Mouse (Mus musculus): ENCODE data around the gene Snrpf. TPM values are rescaled to one million over a fixed set of nuclear protein-coding genes. Genes with fewer than 3 reads are reported as not detected.
"Not testable (repeated sequence)": the region's sequence is repeated elsewhere in the genome, so short reads cannot be mapped to it uniquely, and the experiment has no call there.

The Snrpf gene
- polyA plus RNA-seq, 1 experiment from 2014 or later = 77.4 TPM

GRCm38 (mm10) chr10:93557971-93558370, 31.5 kb downstream of the Snrpf start:
- not testable (repeated sequence) for H3K9ac ChIP-seq (ENCODE audit: low read length); H3K36me3 ChIP-seq (ENCODE audit: control insufficient read depth, insufficient read depth, low read length); H3K9me3 ChIP-seq (ENCODE audit: control insufficient read depth, low read length); H3K27ac ChIP-seq (replicated peaks in 1 of 2; ENCODE audit: control insufficient read depth in 1 of 2, insufficient read depth in 1 of 2, low read depth in 2 of 2, low read length in 2 of 2); H3K4me3 ChIP-seq (ENCODE audit: control insufficient read depth in 1 of 2, insufficient read depth in 1 of 2, low read depth in 1 of 2, low read length in 2 of 2); H3K4me1 ChIP-seq (ENCODE audit: control insufficient read depth in 2 of 2, insufficient read depth in 2 of 2, low read length in 2 of 2); ATAC-seq (ENCODE audit: insufficient number of reproducible peaks, insufficient read depth, low FRiP score, low read depth); H3K27me3 ChIP-seq (ENCODE audit: control insufficient read depth, insufficient read depth, low read length); H3K4me2 ChIP-seq (ENCODE audit: low read length)
- WGBS = 73% methylated on average over 2 of the region's 2 CpGs

- Histone ChIP-seq H3K27ac (replicated peaks in 1 of 2; ENCODE audit: control insufficient read depth in 1 of 2, insufficient read depth in 1 of 2, low read depth in 2 of 2, low read length in 2 of 2) (no peak overlapping the region), H3K36me3 (ENCODE audit: control insufficient read depth, insufficient read depth, low read length) (no peaks in the 10 kb centered on the region), H3K4me2 (ENCODE audit: low read length) (no peak overlapping the region), H3K9me3 (ENCODE audit: control insufficient read depth, low read length) (no peaks in the 10 kb centered on the region), H3K4me3 (ENCODE audit: control insufficient read depth in 1 of 2, insufficient read depth in 1 of 2, low read depth in 1 of 2, low read length in 2 of 2) (no peak overlapping the region), H3K27me3 (ENCODE audit: control insufficient read depth, insufficient read depth, low read length) (no peaks in the 10 kb centered on the region), H3K4me1 (ENCODE audit: control insufficient read depth in 2 of 2, insufficient read depth in 2 of 2, low read length in 2 of 2) (no peaks in the 10 kb centered on the region), H3K9ac (ENCODE audit: low read length) (no peak overlapping the region)
- 76% methylated on average over 8 of the region's 8 CpGs for WGBS
- no peak for ATAC-seq (ENCODE audit: insufficient number of reproducible peaks, insufficient read depth, low FRiP score, low read depth)
These were observed 36.9 kb downstream of the Snrpf start for GRCm38 (mm10) chr10:93552596-93552995.

- Histone ChIP-seq H3K27ac (replicated peaks in 1 of 2; ENCODE audit: control insufficient read depth in 1 of 2, insufficient read depth in 1 of 2, low read depth in 2 of 2, low read length in 2 of 2) (no peak overlapping the region), H3K27me3 (ENCODE audit: control insufficient read depth, insufficient read depth, low read length) (no peaks in the 10 kb centered on the region), H3K4me1 (ENCODE audit: control insufficient read depth in 2 of 2, insufficient read depth in 2 of 2, low read length in 2 of 2) (0 out of 4 replicates have a peak, but pooled peaks cover 0 to 2% of the 10 kb centered on the region in 2 experiments), H3K4me3 (ENCODE audit: control insufficient read depth in 1 of 2, insufficient read depth in 1 of 2, low read depth in 1 of 2, low read length in 2 of 2) (no peak overlapping the region), H3K9me3 (ENCODE audit: control insufficient read depth, low read length) (no peaks in the 10 kb centered on the region), H3K9ac (ENCODE audit: low read length) (no peak overlapping the region), H3K36me3 (ENCODE audit: control insufficient read depth, insufficient read depth, low read length) (no peaks in the 10 kb centered on the region), H3K4me2 (ENCODE audit: low read length) (no peak overlapping the region)
- ATAC-seq (ENCODE audit: insufficient number of reproducible peaks, insufficient read depth, low FRiP score, low read depth) = no peak
- WGBS = 77% methylated on average over 10 of the region's 10 CpGs
These were observed 39.7 kb downstream of the Snrpf start for GRCm38 (mm10) chr10:93549821-93550220.

GRCm38 (mm10) chr10:93548991-93549390, 40.5 kb downstream of the Snrpf start:
- Histone ChIP-seq H3K4me1 (ENCODE audit: control insufficient read depth in 2 of 2, insufficient read depth in 2 of 2, low read length in 2 of 2) (0 out of 4 replicates have a peak, but pooled peaks cover 0 to 2% of the 10 kb centered on the region in 2 experiments), H3K36me3 (ENCODE audit: control insufficient read depth, insufficient read depth, low read length) (no peaks in the 10 kb centered on the region), H3K9ac (ENCODE audit: low read length) (no peak overlapping the region), H3K4me3 (ENCODE audit: control insufficient read depth in 1 of 2, insufficient read depth in 1 of 2, low read depth in 1 of 2, low read length in 2 of 2) (no peak overlapping the region), H3K27ac (replicated peaks in 1 of 2; ENCODE audit: control insufficient read depth in 1 of 2, insufficient read depth in 1 of 2, low read depth in 2 of 2, low read length in 2 of 2) (no peak overlapping the region), H3K9me3 (ENCODE audit: control insufficient read depth, low read length) (no peaks in the 10 kb centered on the region), H3K4me2 (ENCODE audit: low read length) (no peak overlapping the region), H3K27me3 (ENCODE audit: control insufficient read depth, insufficient read depth, low read length) (no peaks in the 10 kb centered on the region)
- 10% methylated on average over 7 of the region's 7 CpGs for WGBS
- no peak for ATAC-seq (ENCODE audit: insufficient number of reproducible peaks, insufficient read depth, low FRiP score, low read depth)

- Histone ChIP-seq H3K27ac (replicated peaks in 1 of 2; ENCODE audit: control insufficient read depth in 1 of 2, insufficient read depth in 1 of 2, low read depth in 2 of 2, low read length in 2 of 2) (no peak overlapping the region), H3K4me2 (ENCODE audit: low read length) (no peak overlapping the region), H3K27me3 (ENCODE audit: control insufficient read depth, insufficient read depth, low read length) (no peaks in the 10 kb centered on the region), H3K36me3 (ENCODE audit: control insufficient read depth, insufficient read depth, low read length) (no peaks in the 10 kb centered on the region), H3K9me3 (ENCODE audit: control insufficient read depth, low read length) (no peaks in the 10 kb centered on the region), H3K9ac (ENCODE audit: low read length) (no peak overlapping the region), H3K4me1 (ENCODE audit: control insufficient read depth in 2 of 2, insufficient read depth in 2 of 2, low read length in 2 of 2) (0 out of 4 replicates have a peak, but pooled peaks cover 0 to 2% of the 10 kb centered on the region in 2 experiments), H3K4me3 (ENCODE audit: control insufficient read depth in 1 of 2, insufficient read depth in 1 of 2, low read depth in 1 of 2, low read length in 2 of 2) (no peak overlapping the region)
- WGBS = 85% methylated on average over 4 of the region's 4 CpGs
- ATAC-seq (ENCODE audit: insufficient number of reproducible peaks, insufficient read depth, low FRiP score, low read depth) = no peak
These were observed 41.7 kb downstream of the Snrpf start for GRCm38 (mm10) chr10:93547741-93548270.

- no peaks in the 10 kb centered on the region for H3K27me3 ChIP-seq (ENCODE audit: control insufficient read depth, insufficient read depth, low read length)
- 73% methylated on average over 5 of the region's 5 CpGs for WGBS
These were observed 45.3 kb downstream of the Snrpf start for GRCm38 (mm10) chr10:93544172-93544571.

GRCm38 (mm10) chr10:93543176-93543575, 46.3 kb downstream of the Snrpf start:
- Histone ChIP-seq H3K9me3 (ENCODE audit: control insufficient read depth, low read length) (no peaks in the 10 kb centered on the region), H3K4me3 (ENCODE audit: control insufficient read depth in 1 of 2, insufficient read depth in 1 of 2, low read depth in 1 of 2, low read length in 2 of 2) (no peak overlapping the region), H3K27ac (replicated peaks in 1 of 2; ENCODE audit: control insufficient read depth in 1 of 2, insufficient read depth in 1 of 2, low read depth in 2 of 2, low read length in 2 of 2) (no peak overlapping the region), H3K36me3 (ENCODE audit: control insufficient read depth, insufficient read depth, low read length) (no peaks in the 10 kb centered on the region), H3K4me1 (ENCODE audit: control insufficient read depth in 2 of 2, insufficient read depth in 2 of 2, low read length in 2 of 2) (peaks cover 4 to 7% of the 10 kb centered on the region in 2 experiments; a peak in 3 of 4 replicates), H3K4me2 (ENCODE audit: low read length) (no peak overlapping the region), H3K9ac (ENCODE audit: low read length) (no peak overlapping the region), H3K27me3 (ENCODE audit: control insufficient read depth, insufficient read depth, low read length) (0 out of 2 replicates have a peak, but pooled peaks cover 4% of the 10 kb centered on the region)
- no peak for ATAC-seq (ENCODE audit: insufficient number of reproducible peaks, insufficient read depth, low FRiP score, low read depth)
- WGBS = 75% methylated on average over 6 of the region's 6 CpGs

More at GRCm38 (mm10) chr10:93544172-93544571, 45.3 kb downstream of the Snrpf start:
- Histone ChIP-seq H3K36me3 (ENCODE audit: control insufficient read depth, insufficient read depth, low read length) (no peaks in the 10 kb centered on the region), H3K27ac (replicated peaks in 1 of 2; ENCODE audit: control insufficient read depth in 1 of 2, insufficient read depth in 1 of 2, low read depth in 2 of 2, low read length in 2 of 2) (no peak overlapping the region), H3K4me1 (ENCODE audit: control insufficient read depth in 2 of 2, insufficient read depth in 2 of 2, low read length in 2 of 2) (peaks cover 4 to 7% of the 10 kb centered on the region in 2 experiments; a peak in 3 of 4 replicates), H3K9ac (ENCODE audit: low read length) (no peak overlapping the region), H3K4me2 (ENCODE audit: low read length) (no peak overlapping the region), H3K4me3 (ENCODE audit: control insufficient read depth in 1 of 2, insufficient read depth in 1 of 2, low read depth in 1 of 2, low read length in 2 of 2) (no peak overlapping the region), H3K9me3 (ENCODE audit: control insufficient read depth, low read length) (no peaks in the 10 kb centered on the region)
- ATAC-seq (ENCODE audit: insufficient number of reproducible peaks, insufficient read depth, low FRiP score, low read depth) = no peak

- H3K9me3 ChIP-seq (ENCODE audit: control insufficient read depth, low read length) = no peaks in the 10 kb centered on the region
- H3K9ac ChIP-seq (ENCODE audit: low read length) = no peak overlapping the region
- H3K36me3 ChIP-seq (ENCODE audit: control insufficient read depth, insufficient read depth, low read length) = no peaks in the 10 kb centered on the region
- no peak overlapping the region for H3K27ac ChIP-seq (replicated peaks in 1 of 2; ENCODE audit: control insufficient read depth in 1 of 2, insufficient read depth in 1 of 2, low read depth in 2 of 2, low read length in 2 of 2)
- no peak overlapping the region for H3K4me3 ChIP-seq (ENCODE audit: control insufficient read depth in 1 of 2, insufficient read depth in 1 of 2, low read depth in 1 of 2, low read length in 2 of 2)
- no peak overlapping the region for H3K4me2 ChIP-seq (ENCODE audit: low read length)
- 68% methylated on average over 4 of the region's 4 CpGs for WGBS
- no peak for ATAC-seq (ENCODE audit: insufficient number of reproducible peaks, insufficient read depth, low FRiP score, low read depth)
- H3K27me3 ChIP-seq (ENCODE audit: control insufficient read depth, insufficient read depth, low read length) = 0 out of 2 replicates have a peak, but pooled peaks cover 9% of the 10 kb centered on the region
- H3K4me1 ChIP-seq (ENCODE audit: control insufficient read depth in 2 of 2, insufficient read depth in 2 of 2, low read length in 2 of 2) = peaks cover 4 to 7% of the 10 kb centered on the region in 2 experiments; a peak in 3 of 4 replicates
These were observed 47.1 kb downstream of the Snrpf start for GRCm38 (mm10) chr10:93542356-93542755.
